Mouse (Mus musculus) kidney, adult 11 months (tissue): ENCODE results near the gene Nipbl.
"Not testable (repeated sequence)": the region's sequence is repeated elsewhere in the genome, so short reads cannot be mapped to it uniquely, and the experiment has no call there.

ENCODE experiments used
- DNase-seq: peaks from one replicate; pipeline ENCODE4 v3.0.0; 2022

The Nipbl gene

GRCm38 (mm10) chr15:8443926-8444889, at the start of gene Nipbl:
TSS of gene Nipbl (minus strand) at chr15:8444463.
- peak; percentile 89 for DNase-seq

- DNase-seq, result no peak
Observed at GRCm38 (mm10) chr15:8485261-8485660, 41.0 kb upstream of the Nipbl start.

GRCm38 (mm10) chr15:8469006-8469575, 24.8 kb upstream of the Nipbl start:
- no peak for DNase-seq

- DNase-seq, result no peak
Observed at GRCm38 (mm10) chr15:8463521-8463920, 19.3 kb upstream of the Nipbl start.

GRCm38 (mm10) chr15:8462780-8463179, 18.5 kb upstream of the Nipbl start:
- DNase-seq, result no peak

GRCm38 (mm10) chr15:8460871-8461270, 16.6 kb upstream of the Nipbl start:
- DNase-seq, result no peak

GRCm38 (mm10) chr15:8459979-8460378, 15.7 kb upstream of the Nipbl start:
- no peak for DNase-seq

- DNase-seq, result not testable (repeated sequence)
Observed at GRCm38 (mm10) chr15:8456223-8456622, 12.0 kb upstream of the Nipbl start.

- DNase-seq, result no peak
Observed at GRCm38 (mm10) chr15:8455486-8455885, 11.2 kb upstream of the Nipbl start.

GRCm38 (mm10) chr15:8451071-8451470, 6.8 kb upstream of the Nipbl start:
- DNase-seq, result peak; percentile 24

GRCm38 (mm10) chr15:8447193-8447767, 3.0 kb upstream of the Nipbl start:
- no peak for DNase-seq

- DNase-seq, result peak; percentile 12
Observed at GRCm38 (mm10) chr15:8446435-8446834, 2.2 kb upstream of the Nipbl start.

- peak; percentile 31 for DNase-seq
Observed at GRCm38 (mm10) chr15:8445951-8446419, 1.7 kb upstream of the Nipbl start.

GRCm38 (mm10) chr15:8444890-8445597, 781 bp upstream of the Nipbl start:
- peak; percentile 80 for DNase-seq

- DNase-seq, result peak; percentile 56
Observed at GRCm38 (mm10) chr15:8443168-8443925, 916 bp downstream of the Nipbl start.

GRCm38 (mm10) chr15:8442761-8443160, 1.5 kb downstream of the Nipbl start:
- DNase-seq, result no peak

- DNase-seq, result peak; percentile 22
Observed at GRCm38 (mm10) chr15:8442156-8442555, 2.1 kb downstream of the Nipbl start.

GRCm38 (mm10) chr15:8433239-8433947, 10.9 kb downstream of the Nipbl start:
- DNase-seq, result no peak

GRCm38 (mm10) chr15:8432534-8432933, 11.7 kb downstream of the Nipbl start:
- no peak for DNase-seq

GRCm38 (mm10) chr15:8429502-8429901, 14.8 kb downstream of the Nipbl start:
- DNase-seq, result peak; percentile 36

- no peak for DNase-seq
Observed at GRCm38 (mm10) chr15:8420909-8421308, 23.4 kb downstream of the Nipbl start.
